In the genomic region with DNA sequence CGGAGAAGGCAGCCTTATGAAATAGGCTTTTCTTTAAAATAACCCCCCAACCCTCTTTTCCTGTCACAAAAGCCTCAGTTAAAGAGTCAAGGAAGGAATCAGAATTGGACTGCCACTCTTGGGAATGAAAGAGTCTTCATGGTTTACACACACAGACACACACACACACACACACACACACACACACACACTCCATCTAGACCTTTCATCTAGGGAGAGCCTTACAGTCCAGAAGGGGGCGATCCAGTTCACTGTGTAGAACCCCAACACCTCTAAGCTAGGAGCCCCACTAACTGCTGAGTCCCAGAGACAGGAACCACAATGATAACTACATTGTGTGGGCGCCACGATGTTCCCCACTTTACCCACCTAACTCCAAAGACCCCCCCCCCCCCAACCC, we compare ENCODE assay signal across 11 mouse cellular contexts. TPM values are rescaled to one million over a fixed set of nuclear protein-coding genes. Genes with fewer than 3 reads are reported as not detected.
DNase-seq lines count a peak whose midpoint lies in the region; ATAC-seq and TF ChIP-seq lines count a peak whose summit lies in the region.
"Had no signal": no experiment of that assay in that cellular context is flagged by ENCODE, and none has a peak within 500 bp of the region (broad histone marks: within the 10 kb centered on the region; RNA-seq: fewer than 3 reads in every experiment).

No protein-coding gene starts in this region.

- peaks cover 11% of the 10 kb centered on the region for H3K4me1 ChIP-seq in kidney, embryonic 15.5 days
- no peaks in the 10 kb centered on the region for H3K4me1 ChIP-seq in kidney, adult 2 months (ENCODE audit: control insufficient read depth, insufficient read depth, low read length)
- H3K4me1 ChIP-seq in forebrain, embryonic 14.5 days (ENCODE audit: control insufficient read depth, insufficient read depth, low read length), result peaks cover 4% of the 10 kb centered on the region; the same call in 1 of the 2 replicates
- H3K4me1 ChIP-seq in midbrain, embryonic 16.5 days (ENCODE audit: control insufficient read depth, insufficient read depth, low read length), result peaks cover 30% of the 10 kb centered on the region

- H3K36me3 ChIP-seq in kidney, embryonic 15.5 days, result no peaks in the 10 kb centered on the region
- H3K36me3 ChIP-seq in kidney, adult 2 months (ENCODE audit: control insufficient read depth, insufficient read depth, low read length), result no peaks in the 10 kb centered on the region
- no peaks in the 10 kb centered on the region for H3K36me3 ChIP-seq in forebrain, embryonic 14.5 days (ENCODE audit: control insufficient read depth, insufficient read depth, low read length)
- H3K36me3 ChIP-seq in midbrain, embryonic 16.5 days (ENCODE audit: control insufficient read depth, insufficient read depth, low read length), result no peaks in the 10 kb centered on the region
- H3K36me3 ChIP-seq: limb, embryonic 12.5 days had no signal

- no peak overlapping the region for H3K27ac ChIP-seq in kidney, embryonic 15.5 days
- H3K27ac ChIP-seq in kidney, adult 2 months (ENCODE audit: insufficient read depth, low read depth, low read length), result no peak overlapping the region
- H3K27ac ChIP-seq in forebrain, embryonic 14.5 days (ENCODE audit: low read depth, low read length), result no peak overlapping the region
- H3K27ac ChIP-seq in midbrain, embryonic 16.5 days (ENCODE audit: low read length), result peak overlapping the region; percentile 93
- H3K27ac ChIP-seq: limb, embryonic 12.5 days had no signal

- TF ChIP-seq CTCF in kidney, adult 2 months (conservative IDR thresholded peaks at IDR 0.05; ENCODE audit: insufficient read depth, insufficient read length, low read depth, low read length), result no peak

- no peak overlapping the region for H3K9ac ChIP-seq in kidney, embryonic 15.5 days
- H3K9ac ChIP-seq in forebrain, embryonic 14.5 days (ENCODE audit: low read length), result peak overlapping the region; percentile 18; the same call in 1 of the 2 replicates
- peak overlapping the region; percentile 50 for H3K9ac ChIP-seq in midbrain, embryonic 16.5 days (ENCODE audit: low read depth, low read length)
- H3K9ac ChIP-seq: limb, embryonic 12.5 days had no signal

- WGBS in kidney, embryonic 15.5 days, result 3% methylated on average over 4 of the region's 4 CpGs
- WGBS in kidney, adult 2 months, result 0% methylated on average over 4 of the region's 4 CpGs
- 4% methylated on average over 4 of the region's 4 CpGs for WGBS in forebrain, embryonic 14.5 days
- 2% methylated on average over 4 of the region's 4 CpGs for WGBS in midbrain, embryonic 16.5 days

- H3K9me3 ChIP-seq in kidney, embryonic 15.5 days (replicated peaks), result no peaks in the 10 kb centered on the region
- no peaks in the 10 kb centered on the region for H3K9me3 ChIP-seq in forebrain, embryonic 14.5 days (replicated peaks; ENCODE audit: control insufficient read depth, low read length)
- H3K9me3 ChIP-seq in midbrain, embryonic 16.5 days (replicated peaks; ENCODE audit: control insufficient read depth, low read length, poor library complexity, severe bottlenecking), result no peaks in the 10 kb centered on the region
- H3K9me3 ChIP-seq: limb, embryonic 12.5 days; megakaryocyte, embryonic 14.5 days had no signal

- TF ChIP-seq POLR2A in kidney, adult 2 months (IDR thresholded peaks at IDR 0.05; ENCODE audit: low read depth, low read length), result no peak

- H3K4me2 ChIP-seq in kidney, embryonic 15.5 days, result peak overlapping the region; percentile 68; the same call in 1 of the 2 replicates
- peak overlapping the region; percentile 77 for H3K4me2 ChIP-seq in forebrain, embryonic 14.5 days (ENCODE audit: low read length)
- peak overlapping the region; percentile 88 for H3K4me2 ChIP-seq in midbrain, embryonic 16.5 days (ENCODE audit: low read length)

- H3K4me3 ChIP-seq in kidney, embryonic 15.5 days (replicated peaks), result no peak overlapping the region
- H3K4me3 ChIP-seq in kidney, adult 2 months (ENCODE audit: insufficient read depth, low read depth, low read length), result no peak overlapping the region
- peak overlapping the region; percentile 49 for H3K4me3 ChIP-seq in forebrain, embryonic 14.5 days (ENCODE audit: low read depth, low read length)
- peak overlapping the region; percentile 76 for H3K4me3 ChIP-seq in midbrain, embryonic 16.5 days (ENCODE audit: low read depth, low read length)
- H3K4me3 ChIP-seq: megakaryocyte, embryonic 14.5 days had no signal

- DNase-seq in kidney, adult 2 months, result no peak
- DNase-seq in R1 (ENCODE audit: low read depth, low spot score), result peak; percentile 51
- DNase-seq in forebrain, embryonic 14.5 days (ENCODE audit: low spot score), result peak; percentile 57
- DNase-seq in lung, postnatal 14 days, result no peak
- DNase-seq in urinary bladder, postnatal 25 days (ENCODE audit: low spot score), result no peak
- DNase-seq in urinary bladder, postnatal 36 days (ENCODE audit: low spot score in 2 of 2), result no peak

- no peak for ATAC-seq in kidney, embryonic 15.5 days (replicated peaks; ENCODE audit: low FRiP score)
- ATAC-seq in forebrain, embryonic 14.5 days, result 0 out of 2 replicates have a peak, but pooled peaks have one; percentile 21
- ATAC-seq in midbrain, embryonic 16.5 days, result peak; percentile 47; the same call in 1 of the 2 replicates

- peaks cover 56% of the 10 kb centered on the region for H3K27me3 ChIP-seq in kidney, embryonic 15.5 days
- peaks cover 5% of the 10 kb centered on the region for H3K27me3 ChIP-seq in kidney, adult 2 months (replicated peaks; ENCODE audit: control insufficient read depth, insufficient read depth, low read length)
- H3K27me3 ChIP-seq in forebrain, embryonic 14.5 days (replicated peaks; ENCODE audit: control insufficient read depth, insufficient read depth, low read length), result peaks cover 33% of the 10 kb centered on the region
- no peaks in the 10 kb centered on the region; the same call in 1 of the 2 replicates for H3K27me3 ChIP-seq in midbrain, embryonic 16.5 days (ENCODE audit: control insufficient read depth, insufficient read depth, low read depth, low read length)

RNA-seq across cellular contexts. Expression of gene Vstm2l, which starts 0.7 kb away (rescaled TPM):
- 0.40 and 0.74 TPM in 2 replicates for polyA plus RNA-seq in kidney, embryonic 15.5 days (2015; fragmentation: Nextera tagmentation; extraction: Ambion mirVana)
- 0.23 and 0.53 TPM in 2 replicates for polyA plus RNA-seq in kidney, adult 2 months (2012; rRNA removed)
- 4.7 and 6.8 TPM in 2 replicates for polyA plus RNA-seq in forebrain, embryonic 14.5 days (2014; fragmentation: Nextera tagmentation; extraction: Ambion mirVana)
- 19.6 and 26.6 TPM in 2 replicates for polyA plus RNA-seq in midbrain, embryonic 16.5 days (2015; fragmentation: Nextera tagmentation; extraction: Ambion mirVana)
- polyA plus RNA-seq: spleen, adult 2 months had no signal

Comparison
In these comparisons a context has a peak if more than half of its experiments do, and no peak if none do; other contexts are left out.
1. H3K4me3 ChIP-seq: peak in forebrain, embryonic 14.5 days (single experiment) and midbrain, embryonic 16.5 days (single experiment); none in kidney, embryonic 15.5 days (single experiment) and kidney, adult 2 months (single experiment).
2. DNase-seq: peak in R1 (single experiment) and forebrain, embryonic 14.5 days (single experiment); none in kidney, adult 2 months (single experiment), lung, postnatal 14 days (single experiment), urinary bladder, postnatal 25 days (single experiment) and urinary bladder, postnatal 36 days (0 of 2).
3. Peak in every context shown above with its lines, with median percentiles within 50 percentile points of each other: H3K4me2 ChIP-seq.